Mouse (Mus musculus): ENCODE measurements around the gene Mus81. TPM values are rescaled to one million over a fixed set of nuclear protein-coding genes. Genes with fewer than 3 reads are reported as not detected.

Mus81 gene
- total RNA-seq, 4 experiments from 2014 or later: 29.7 to 36.3 (median 35.4) TPM

DNA sequence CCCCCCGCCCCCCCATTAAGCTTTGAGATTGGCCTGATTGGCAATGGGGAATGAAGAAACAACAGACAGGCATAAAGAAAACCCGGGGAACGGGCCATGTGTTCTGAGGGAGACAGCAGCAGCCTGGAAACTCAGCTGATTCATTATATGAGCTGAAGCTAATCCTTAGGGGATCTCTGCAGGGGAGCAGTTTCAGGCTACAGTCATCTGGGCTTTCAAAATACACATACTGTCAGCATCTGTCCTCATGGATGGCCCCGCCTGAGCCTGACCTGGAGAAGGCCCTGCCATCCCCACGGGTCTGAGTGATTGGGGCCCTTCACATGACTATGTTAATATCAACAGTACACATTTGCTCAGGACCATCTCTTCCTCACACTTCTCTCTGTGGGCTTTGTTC, 16.4 kb downstream of the Mus81 start:
- DNase-seq (ENCODE audit: low spot score in 2 of 2): no peak

DNA sequence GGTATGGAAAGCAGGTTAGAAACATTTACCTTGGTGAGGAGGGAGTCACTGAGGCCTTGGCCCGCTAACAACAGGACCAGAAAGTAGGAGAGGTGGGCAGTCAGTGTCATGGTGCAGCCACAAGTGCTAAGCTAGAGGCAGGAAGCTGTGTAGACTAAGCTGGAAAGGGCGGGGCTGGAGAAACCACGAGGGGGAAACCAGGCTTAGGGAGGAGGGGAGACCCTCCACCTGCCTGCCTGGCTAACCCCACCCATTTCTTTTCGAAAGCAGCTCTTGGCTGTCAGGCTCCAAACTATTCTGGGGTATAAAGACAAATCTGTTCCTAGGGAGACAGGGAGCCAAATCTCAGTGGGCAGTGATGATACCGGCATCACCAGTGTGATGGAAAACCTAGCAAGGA, 19.8 kb downstream of the Mus81 start, which contains the start of gene Ctsw:
Ctsw (minus strand) TSS at position 134 of the 400 bp plus-strand sequence.
- no peak for DNase-seq (ENCODE audit: low spot score in 2 of 2)

DNA sequence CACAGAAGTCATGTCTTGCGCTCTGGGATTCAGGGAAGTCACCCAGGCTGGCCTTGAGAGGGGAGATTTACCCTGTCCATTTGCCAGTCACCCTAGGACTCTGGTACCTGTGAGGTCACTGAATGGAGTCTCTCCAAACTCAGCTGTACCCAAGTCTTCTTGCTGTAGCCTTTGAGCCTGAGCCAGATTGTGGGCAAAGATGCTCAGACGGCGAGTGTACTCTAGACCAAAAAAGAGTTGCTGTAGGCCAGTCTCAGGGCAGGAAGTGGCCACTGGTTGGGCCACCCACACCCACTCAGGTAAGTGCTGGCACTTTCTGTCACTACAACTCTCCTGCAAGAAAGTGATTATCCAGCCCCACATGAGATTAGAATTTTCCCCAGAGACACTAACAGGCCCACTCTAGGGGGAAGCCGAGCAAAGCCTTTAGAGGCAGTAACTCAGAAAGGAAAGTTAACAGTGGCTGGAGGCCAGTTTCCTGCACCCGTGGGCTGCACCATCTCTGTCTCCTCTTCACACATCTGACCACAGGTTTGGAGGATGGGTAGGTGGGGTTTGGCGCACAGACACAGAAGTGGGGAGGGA, 21.2 kb downstream of the Mus81 start:
- DNase-seq (ENCODE audit: low spot score in 2 of 2): no peak

DNA sequence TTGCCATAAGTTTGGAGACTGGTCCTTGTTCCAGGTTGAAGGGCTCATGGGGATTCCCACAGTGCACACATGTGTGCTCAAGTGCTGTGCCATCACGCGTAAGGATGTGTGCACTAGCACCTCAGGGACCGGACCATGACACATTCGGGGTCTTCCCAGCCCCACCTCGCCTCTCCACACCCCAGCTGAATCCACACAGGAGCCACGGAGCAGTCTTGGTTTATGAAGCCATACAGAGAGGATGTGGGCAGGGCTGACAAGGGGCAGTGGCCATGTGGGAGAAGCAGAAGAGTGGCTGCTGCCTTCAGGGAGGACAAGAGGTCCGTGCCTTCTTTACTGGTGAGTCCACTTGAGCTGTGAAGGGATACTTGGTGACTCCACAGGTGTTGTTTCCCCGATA, 23.2 kb downstream of the Mus81 start:
- DNase-seq (ENCODE audit: low spot score in 2 of 2): no peak

DNA sequence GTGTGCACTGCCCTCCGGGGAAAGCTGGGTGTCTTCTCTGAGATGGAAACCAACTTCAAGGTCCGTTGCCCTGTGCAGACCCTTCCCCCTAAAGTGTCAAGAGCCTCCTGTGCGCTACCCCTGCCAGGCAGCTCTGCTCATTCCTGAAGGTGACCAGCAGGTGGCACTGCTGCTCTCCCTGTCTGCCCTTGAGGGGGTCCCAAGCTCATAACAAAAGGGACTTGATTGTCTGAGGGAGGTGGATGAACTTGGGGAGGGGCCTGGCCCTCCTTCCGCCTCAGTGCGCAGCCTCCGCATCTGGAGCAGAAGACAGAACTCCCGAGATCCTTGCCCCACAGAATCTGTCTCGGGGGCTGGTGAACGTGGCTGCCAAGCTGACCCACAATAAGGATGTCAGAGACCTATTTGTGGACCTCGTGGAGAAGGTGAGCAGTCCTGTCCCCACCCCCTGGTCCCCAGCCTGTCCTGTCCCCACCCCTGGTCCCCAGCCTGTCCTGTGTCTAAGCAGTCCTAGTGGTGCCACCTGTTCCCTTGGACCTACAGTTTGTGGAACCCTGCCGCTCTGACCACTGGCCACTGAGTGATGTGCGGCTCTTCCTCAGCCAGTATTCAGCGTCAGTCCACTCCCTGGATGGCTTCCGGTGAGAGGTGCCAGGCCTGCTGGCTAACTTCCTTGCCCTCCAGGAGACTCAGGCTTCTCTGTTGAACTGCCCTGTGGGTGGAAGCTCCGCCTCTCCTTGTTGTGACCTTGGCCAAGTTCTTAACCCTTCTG, 24.2 kb downstream of the Mus81 start:
- no peak for DNase-seq (ENCODE audit: low spot score in 2 of 2)

DNA sequence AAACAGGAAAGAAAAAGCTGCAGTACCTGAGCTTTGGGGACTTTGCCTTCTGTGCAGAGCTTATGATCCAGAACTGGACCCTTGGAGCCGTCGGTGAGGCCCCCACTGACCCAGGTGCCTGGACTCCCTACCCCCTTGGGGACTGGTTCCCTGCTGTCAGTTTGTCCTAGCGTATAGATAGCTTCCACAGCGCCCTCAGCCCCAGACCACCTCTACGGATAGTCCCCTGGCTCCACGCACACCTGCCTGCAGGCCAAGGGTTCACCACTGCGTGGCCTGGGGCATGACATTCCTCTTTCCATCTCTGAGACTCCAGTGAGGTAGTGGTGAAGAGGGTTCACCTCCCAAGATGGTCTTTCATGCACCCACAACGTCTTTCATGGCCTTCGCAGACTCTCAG, 25.0 kb downstream of the Mus81 start:
- no peak for DNase-seq (ENCODE audit: low spot score in 2 of 2)

DNA sequence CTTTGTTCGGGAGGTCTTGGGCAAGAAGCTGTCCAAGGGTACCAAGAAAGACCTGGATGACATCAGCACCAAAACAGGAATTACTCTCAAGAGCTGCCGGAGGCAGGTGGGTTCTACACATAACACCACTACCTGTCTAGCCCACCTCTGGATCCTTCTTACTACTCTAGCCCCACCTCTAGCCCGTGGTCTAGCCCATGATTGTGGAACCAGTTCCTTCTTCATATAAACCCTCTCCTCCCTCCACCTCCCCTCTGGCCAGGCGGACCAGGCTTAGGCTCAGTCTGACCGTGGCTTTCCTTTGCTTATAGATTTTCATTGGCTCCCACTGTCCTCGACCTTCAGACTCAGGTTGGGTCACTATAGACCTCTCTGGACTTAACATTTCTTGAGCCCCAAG, 26.8 kb downstream of the Mus81 start:
- no peak for DNase-seq (ENCODE audit: low spot score in 2 of 2)

DNA sequence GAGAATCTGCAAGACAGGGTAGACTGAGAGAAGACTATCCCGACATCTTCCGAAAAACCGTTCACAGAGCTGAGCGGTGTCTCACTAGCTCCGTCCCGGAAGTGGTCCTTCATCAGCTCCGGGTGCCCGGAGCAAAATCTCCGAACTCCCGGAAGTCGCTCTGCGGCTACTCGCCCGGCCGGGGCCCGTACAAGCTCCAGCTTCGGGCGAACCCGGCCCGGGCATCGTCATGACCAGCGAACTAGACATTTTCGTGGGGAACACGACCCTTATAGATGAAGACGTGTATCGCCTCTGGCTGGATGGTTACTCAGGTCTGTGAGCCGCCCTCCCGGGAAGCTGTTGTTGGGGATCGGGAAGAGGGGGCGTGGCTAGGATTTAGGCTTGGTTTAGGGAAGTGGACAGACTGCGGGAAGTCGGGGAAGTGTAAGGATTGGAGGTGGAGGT, 27.7 kb downstream of the Mus81 start, which contains the start of gene Fibp:
Fibp (plus strand) TSS at position 151 of the 447 bp plus-strand sequence.
- DNase-seq (ENCODE audit: low spot score in 2 of 2): peak; percentile 76 to 85

DNA sequence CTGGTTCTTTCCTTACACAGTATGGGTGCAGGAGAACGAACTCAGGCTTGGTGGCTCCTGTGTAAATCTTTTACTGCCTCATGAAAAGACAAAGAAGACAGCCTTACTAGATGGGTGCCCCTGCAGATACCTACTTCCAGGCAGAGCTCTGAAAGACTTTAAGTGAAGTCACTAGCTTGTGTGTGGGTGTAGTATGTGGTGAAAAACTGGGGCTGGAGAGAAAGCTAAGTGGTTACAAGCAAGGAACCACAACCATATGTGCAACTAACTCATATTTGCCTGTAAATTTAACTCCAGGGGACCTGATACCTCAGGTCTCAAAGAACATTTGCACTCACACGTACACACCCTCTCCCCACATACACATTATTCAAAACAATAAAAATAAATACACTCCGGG, 28.3 kb downstream of the Mus81 start:
- no peak for DNase-seq (ENCODE audit: low spot score in 2 of 2)

DNA sequence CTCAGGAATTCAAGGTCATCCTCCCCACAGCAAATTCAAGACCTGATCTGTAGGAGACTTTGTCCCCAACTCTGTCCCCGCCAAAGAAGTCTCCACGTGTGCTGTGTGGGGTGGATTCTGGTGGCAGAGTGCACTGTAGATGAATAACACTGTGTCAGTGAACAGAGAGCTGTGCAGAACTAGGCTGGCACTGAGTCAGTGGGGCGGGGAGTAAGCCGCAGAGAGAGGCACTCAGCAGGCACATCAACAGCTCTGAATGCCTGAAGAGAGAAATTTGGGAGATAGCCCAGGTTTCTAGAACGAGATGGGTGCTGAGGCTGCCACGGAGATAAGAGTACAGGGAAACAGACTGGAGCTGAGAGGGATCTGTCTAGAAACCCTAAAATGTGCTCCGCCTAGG, 29.2 kb downstream of the Mus81 start:
- DNase-seq (ENCODE audit: low spot score in 2 of 2): no peak

DNA sequence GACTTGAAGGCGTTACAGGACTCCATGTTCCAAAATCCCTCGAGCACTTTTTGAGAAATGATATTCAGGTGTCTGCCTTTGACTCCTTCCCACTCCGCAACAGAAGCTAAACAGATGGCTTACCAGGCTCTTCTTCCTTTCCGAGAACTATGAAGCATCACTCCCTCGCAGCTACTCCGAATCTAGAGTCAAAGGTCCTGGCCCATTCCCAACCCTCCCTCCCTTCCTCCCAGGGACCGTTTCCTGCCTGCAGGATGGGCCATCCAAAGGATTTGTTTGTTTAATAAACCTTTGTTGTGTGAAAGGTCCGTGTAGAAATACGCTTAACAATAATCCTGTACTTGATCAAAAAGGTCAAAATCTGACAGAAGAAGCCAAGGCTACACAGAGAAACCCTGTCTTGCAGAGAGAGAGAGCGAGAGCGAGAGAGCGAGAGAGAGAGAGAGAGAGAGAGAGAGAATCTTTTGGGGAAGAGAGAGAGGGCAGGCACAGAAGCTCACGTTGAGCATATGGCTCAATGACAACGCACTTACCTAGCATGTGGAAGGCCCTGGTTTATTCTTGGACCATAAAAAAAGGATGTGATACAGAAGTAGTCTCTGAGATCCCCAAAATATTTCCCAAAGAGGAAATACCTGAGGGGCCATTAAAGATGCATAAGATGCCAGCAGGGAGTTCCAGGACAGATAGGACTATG, 30.3 kb downstream of the Mus81 start, which contains the start of gene Ccdc85b:
Ccdc85b (minus strand) TSS at position 149 of the 697 bp plus-strand sequence.
- no peak for DNase-seq (ENCODE audit: low spot score in 2 of 2)

DNA sequence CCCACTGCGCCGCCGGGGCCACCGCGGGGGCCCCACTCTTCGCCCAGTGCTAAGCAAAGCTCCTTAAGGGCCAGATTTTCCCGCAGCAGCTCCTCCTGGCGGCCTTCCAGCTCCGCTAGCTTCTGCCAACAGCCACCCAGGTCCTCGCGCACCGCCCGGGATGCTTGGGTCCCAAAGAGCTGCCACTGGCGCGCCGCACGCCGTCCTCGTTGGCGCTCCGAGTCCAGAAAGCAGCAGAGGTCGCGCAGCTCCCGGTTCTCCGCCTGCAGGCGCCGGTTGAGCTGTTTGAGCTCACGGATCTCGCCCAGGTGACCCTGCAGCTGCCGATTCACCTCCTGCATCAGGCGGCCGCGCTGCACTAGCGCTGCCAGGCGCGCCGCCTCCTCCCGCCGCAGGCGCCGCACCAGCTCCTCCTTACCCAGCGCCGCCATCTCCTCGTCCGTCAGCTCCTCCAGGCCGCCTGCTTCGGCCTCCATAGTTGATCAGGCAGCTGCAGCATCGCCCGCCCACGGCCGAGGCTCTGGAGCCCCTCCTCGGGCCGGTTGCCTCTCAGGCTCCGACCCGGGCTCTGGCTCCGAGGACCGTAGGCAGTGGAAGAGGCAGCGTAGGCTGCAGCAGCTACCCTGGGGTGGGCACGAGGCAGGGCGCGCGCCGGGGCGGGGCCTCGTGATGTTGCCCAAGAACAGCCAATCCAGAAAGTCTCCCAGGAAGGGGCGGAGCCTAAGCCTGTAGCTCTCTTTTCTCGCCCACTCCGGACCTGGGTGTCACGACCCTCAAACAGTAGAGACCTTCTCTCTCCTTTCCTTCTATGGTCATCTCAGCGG, 31.1 kb downstream of the Mus81 start:
- DNase-seq (ENCODE audit: low spot score in 2 of 2): peak; percentile 95 to 97

DNA sequence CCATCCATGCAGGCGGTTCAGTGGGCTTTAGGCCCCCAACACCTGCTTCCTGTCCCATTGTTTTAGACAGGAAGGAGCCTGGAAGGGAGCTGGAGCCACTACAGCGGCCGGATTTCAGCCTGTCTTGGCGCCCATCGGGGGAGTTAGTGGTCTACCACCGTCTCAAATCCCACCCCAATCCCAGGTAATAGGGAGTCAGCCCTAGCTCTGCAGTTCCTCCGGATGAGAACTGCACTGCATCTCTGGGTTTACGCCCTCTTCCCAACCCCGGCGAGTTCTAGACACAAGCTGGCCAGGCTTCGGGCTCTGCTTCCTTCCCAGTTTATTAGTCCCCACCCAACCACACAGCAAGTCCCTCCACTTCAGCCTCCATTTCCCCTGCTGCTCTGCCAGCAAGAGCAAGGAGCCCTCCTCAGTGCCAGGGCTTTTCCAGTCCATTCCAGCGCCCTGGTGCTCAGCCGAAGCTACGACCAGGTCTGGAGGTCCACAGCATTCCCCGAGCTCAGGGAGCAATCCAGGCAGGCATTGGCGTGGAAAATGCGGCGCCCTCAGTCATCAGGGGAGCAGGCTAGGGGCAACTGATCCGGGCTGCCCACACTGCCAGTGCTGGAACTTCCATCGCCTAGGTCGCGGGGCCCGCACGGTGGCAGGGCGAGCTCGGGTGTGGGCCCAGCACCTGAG, 31.8 kb downstream of the Mus81 start:
- no peak for DNase-seq (ENCODE audit: low spot score in 2 of 2)

DNA sequence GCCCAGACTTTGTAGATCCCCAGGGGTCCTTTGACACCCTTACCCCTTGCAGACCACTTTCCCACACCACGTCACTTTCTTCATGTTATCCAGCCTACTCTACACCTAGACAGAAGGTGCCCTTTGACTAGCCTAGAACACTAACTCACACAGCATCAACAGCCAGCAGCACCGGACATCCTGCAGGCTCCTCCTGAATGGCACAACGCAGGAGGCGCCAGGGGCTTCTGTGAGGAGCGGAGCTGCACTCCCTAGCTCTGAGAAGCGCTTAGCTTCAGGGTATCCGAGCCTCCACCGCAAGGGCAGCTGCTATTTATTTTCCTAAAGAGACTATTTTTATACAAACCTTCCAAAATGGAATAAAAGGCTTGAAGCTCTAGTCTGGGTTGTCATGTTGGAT, 32.6 kb downstream of the Mus81 start:
- no peak for DNase-seq (ENCODE audit: low spot score in 2 of 2)

DNA sequence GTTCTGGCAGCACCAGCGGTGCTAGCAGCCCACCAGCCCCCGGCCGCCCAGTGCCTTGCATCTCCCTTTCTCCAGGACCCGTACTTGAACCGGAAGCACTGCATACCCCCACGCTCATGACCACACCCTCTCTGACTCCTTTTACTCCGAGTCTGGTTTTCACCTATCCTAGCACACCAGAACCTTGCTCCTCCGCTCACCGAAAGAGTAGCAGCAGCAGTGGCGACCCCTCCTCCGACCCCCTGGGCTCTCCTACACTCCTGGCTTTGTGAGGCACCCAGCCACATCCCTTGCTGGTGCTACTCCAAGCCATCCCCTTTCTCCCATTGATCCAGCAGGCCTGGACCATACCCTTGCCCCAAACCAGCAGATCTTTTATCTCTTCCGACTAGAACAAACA, 33.2 kb downstream of the Mus81 start:
- DNase-seq (ENCODE audit: low spot score in 2 of 2): no peak

DNA sequence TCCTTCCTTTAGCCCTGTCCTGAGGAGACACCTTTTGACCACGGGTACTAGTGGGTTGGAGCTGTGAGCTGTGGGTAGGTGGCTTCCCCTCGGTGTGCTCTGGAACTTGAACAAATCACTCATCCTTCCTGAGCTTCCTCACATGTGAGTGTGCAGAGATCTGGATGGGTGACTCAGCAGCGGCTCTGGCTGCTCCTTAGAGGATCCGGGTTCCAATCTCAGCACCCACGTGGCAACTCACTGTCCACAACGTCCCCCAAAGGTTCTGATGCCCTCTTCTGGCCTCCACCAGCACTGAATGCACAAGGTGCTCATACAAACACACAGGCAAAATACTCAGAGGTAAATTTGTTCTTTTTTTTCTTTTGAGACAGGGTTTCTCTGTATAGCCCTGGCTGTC, 36.4 kb downstream of the Mus81 start:
- DNase-seq (ENCODE audit: low spot score in 2 of 2): no peak

DNA sequence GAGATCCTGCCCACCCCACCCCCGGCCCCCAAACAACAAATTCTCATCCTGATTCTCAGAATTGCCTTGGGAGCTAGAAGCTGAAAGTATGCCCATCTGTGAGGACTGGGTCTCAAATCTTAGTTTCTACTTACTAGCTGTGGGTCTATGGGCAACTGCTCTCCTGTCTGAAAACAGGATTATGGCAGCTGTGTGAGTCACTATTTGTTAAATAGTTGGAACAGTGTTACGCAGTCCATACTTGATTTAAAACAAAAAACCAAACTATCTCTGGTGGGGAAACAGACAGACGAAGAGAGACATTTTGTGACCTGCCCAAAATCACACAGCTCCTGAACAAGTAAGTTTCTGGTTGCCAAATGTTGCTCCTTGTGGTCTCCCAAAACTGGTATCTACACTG, 38.5 kb downstream of the Mus81 start:
- DNase-seq (ENCODE audit: low spot score in 2 of 2): no peak

DNA sequence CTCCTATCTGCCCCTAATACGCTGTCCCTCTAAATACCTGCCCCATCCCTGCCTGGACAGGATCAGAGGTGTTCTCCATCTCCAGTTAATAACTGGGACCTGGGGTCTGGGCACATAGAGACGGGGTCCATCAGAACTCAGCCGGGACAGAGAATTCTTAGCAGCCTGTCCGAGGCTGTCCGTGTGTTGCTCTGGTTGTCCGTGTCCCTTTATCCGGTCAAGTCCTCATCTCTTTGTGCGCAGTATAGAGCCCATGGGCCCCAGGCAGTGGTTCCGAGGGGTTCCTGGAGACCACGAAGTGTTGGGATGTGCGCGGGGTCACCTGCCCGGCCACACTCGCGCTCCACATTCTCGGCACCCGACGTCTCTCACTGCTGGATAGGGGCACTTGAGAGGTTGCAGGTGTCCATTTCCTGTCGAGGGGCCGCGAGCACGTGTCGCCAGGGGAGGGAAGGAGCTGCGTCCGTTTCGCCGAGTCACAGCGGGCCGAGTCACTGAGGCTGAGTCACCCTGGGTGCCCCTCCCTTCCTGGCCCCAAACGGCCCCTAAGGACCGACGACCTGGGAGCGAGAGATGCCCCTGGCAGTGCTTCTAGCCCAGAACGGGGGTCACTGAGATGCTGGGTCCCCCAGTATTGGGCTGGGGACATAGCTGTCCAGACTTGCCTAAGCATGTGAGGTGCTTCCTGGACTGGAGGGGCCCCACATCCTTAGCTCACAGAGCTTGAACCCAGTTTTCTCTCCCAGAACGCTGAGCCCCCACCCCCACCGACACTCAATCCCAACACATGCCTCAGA, 39.6 kb downstream of the Mus81 start:
- no peak for DNase-seq (ENCODE audit: low spot score in 2 of 2)

DNA sequence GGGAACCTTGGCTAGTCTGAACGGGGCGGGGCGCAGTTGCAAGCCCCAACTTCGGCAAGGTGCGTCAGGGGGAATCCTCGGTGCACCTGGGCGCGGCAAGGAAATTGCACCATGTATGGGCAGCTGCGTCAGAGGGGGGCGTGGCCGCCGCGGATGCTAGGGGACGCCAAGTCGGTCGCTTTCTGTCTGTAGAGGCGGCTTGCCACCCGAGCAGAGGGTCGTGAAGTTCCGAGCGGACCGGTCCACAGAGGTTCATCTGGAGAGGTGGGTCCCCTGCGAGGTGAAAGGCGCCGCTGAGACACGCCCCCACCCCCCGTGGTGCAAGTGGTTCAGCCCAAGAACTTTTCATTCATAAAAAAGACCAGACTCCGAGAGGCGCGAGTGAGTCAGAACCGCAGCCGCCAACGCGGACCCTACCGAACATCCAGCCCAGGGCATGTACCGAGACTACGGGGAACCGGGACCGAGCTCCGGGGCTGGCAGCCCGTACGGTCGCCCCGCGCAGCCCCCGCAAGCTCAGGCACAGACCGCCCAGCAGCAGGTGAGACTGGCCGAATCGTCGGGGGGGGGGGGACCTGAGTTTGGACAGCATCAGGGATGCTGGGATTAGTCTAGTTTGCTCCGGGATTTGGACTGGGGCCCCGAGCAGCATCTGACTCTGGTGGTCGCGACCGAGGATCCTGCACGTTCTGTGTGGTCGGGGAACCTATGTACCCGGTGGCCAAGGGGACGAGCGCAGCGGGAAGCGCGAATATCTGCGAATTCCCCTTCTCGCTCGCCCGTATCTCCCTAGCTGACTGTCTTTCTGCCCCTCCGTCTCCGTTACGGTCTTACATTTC, 40.5 kb downstream of the Mus81 start, which contains the start of gene Fosl1:
Fosl1 (plus strand) TSS at position 33 of the 839 bp plus-strand sequence.
- peak in 1 of 2 experiments; percentile 67 for DNase-seq (ENCODE audit: low spot score in 2 of 2)

Data from left cerebral cortex, adult 8-10 months (tissue).